Comparison of ENCODE assay signal across 13 mouse cellular contexts in the genomic region with DNA sequence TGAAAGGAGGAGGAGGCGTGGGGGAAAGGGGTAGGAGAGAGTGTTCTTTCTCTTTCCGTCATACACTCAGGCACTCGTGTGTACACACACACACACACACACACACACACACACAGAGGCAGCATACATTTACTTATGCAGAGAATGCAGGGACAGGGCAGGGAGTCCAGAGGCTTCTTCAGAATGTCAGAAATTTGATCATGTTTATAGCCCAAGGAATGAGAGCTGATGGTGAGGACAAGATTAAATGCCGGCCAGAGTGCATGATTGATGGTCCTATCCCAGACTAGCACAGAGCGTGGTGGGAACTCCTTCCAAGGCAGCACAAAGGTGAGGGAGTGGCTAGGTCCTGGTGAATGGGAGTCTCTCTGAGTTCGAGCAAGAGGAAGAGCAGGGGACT.
DNase-seq lines count a peak whose midpoint lies in the region; ATAC-seq and TF ChIP-seq lines count a peak whose summit lies in the region.
"Had no signal": no experiment of that assay in that cellular context is flagged by ENCODE, and none has a peak within 500 bp of the region (broad histone marks: within the 10 kb centered on the region; RNA-seq: fewer than 3 reads in every experiment).

No protein-coding gene starts in this region.

- WGBS in heart, embryonic 11.5 days (ENCODE audit: insufficient replicate concordance) = 31% methylated on average over 6 of the region's 6 CpGs
- 17% methylated on average over 6 of the region's 6 CpGs for WGBS in lung, embryonic 14.5 days
- 18% methylated on average over 6 of the region's 6 CpGs for WGBS in embryonic facial prominence, embryonic 14.5 days

- H3K9ac ChIP-seq in heart, embryonic 11.5 days (ENCODE audit: low read depth, low read length) = no peak overlapping the region
- no peak overlapping the region for H3K9ac ChIP-seq in lung, embryonic 14.5 days
- H3K9ac ChIP-seq in embryonic facial prominence, embryonic 14.5 days (ENCODE audit: low read depth, low read length) = no peak overlapping the region
- H3K9ac ChIP-seq: forebrain, embryonic 15.5 days had no signal

- H3K27me3 ChIP-seq in heart, embryonic 11.5 days (ENCODE audit: control insufficient read depth, insufficient read depth, low read length) = no peaks in the 10 kb centered on the region
- no peaks in the 10 kb centered on the region for H3K27me3 ChIP-seq in lung, embryonic 14.5 days (ENCODE audit: insufficient read depth, low read length)
- no peaks in the 10 kb centered on the region for H3K27me3 ChIP-seq in embryonic facial prominence, embryonic 14.5 days (replicated peaks; ENCODE audit: control insufficient read depth, insufficient read depth, low read length)
- H3K27me3 ChIP-seq: forebrain, embryonic 15.5 days had no signal

- no peak overlapping the region for H3K4me3 ChIP-seq in heart, embryonic 11.5 days (ENCODE audit: low read depth, low read length)
- H3K4me3 ChIP-seq in lung, embryonic 14.5 days (ENCODE audit: low read depth, low read length) = no peak overlapping the region
- H3K4me3 ChIP-seq in embryonic facial prominence, embryonic 14.5 days (ENCODE audit: low read depth, low read length) = no peak overlapping the region
- H3K4me3 ChIP-seq: forebrain, embryonic 15.5 days had no signal

- peak overlapping the region; percentile 70; the same call in 1 of the 2 replicates for H3K27ac ChIP-seq in heart, embryonic 11.5 days (ENCODE audit: low read depth, low read length)
- no peak overlapping the region for H3K27ac ChIP-seq in lung, embryonic 14.5 days (ENCODE audit: low read depth)
- H3K27ac ChIP-seq in embryonic facial prominence, embryonic 14.5 days (replicated peaks; ENCODE audit: low read depth, low read length) = 0 out of 2 replicates have a peak overlapping the region, but pooled peaks have one; percentile 6
- H3K27ac ChIP-seq: forebrain, embryonic 15.5 days; macrophage had no signal

- no peaks in the 10 kb centered on the region for H3K9me3 ChIP-seq in heart, embryonic 11.5 days (replicated peaks; ENCODE audit: control insufficient read depth, low read length)
- no peaks in the 10 kb centered on the region for H3K9me3 ChIP-seq in lung, embryonic 14.5 days (ENCODE audit: low read depth, low read length)
- no peaks in the 10 kb centered on the region for H3K9me3 ChIP-seq in embryonic facial prominence, embryonic 14.5 days (ENCODE audit: control insufficient read depth, low read length)
- H3K9me3 ChIP-seq: forebrain, embryonic 15.5 days had no signal

- intact Hi-C loops in heart, postnatal 10 days (cut with DNase I) = no loop called here
- intact Hi-C loops in left cerebral cortex, postnatal 14 days (cut with DNase I) = no loop called here

- no peaks in the 10 kb centered on the region; the same call in 1 of the 2 replicates for H3K36me3 ChIP-seq in heart, embryonic 11.5 days (ENCODE audit: control insufficient read depth, insufficient read depth, low read length)
- H3K36me3 ChIP-seq in lung, embryonic 14.5 days (ENCODE audit: insufficient read depth) = no peaks in the 10 kb centered on the region
- H3K36me3 ChIP-seq in embryonic facial prominence, embryonic 14.5 days (ENCODE audit: control insufficient read depth, insufficient read depth, low read length) = no peaks in the 10 kb centered on the region
- H3K36me3 ChIP-seq: forebrain, embryonic 15.5 days had no signal

- H3K4me1 ChIP-seq in heart, embryonic 11.5 days (ENCODE audit: control insufficient read depth, insufficient read depth, low read length) = peaks cover 21% of the 10 kb centered on the region
- H3K4me1 ChIP-seq in lung, embryonic 14.5 days (ENCODE audit: insufficient read depth) = peaks cover 5% of the 10 kb centered on the region; the same call in 1 of the 2 replicates
- peaks cover 9% of the 10 kb centered on the region; the same call in 1 of the 2 replicates for H3K4me1 ChIP-seq in embryonic facial prominence, embryonic 14.5 days (ENCODE audit: control insufficient read depth, insufficient read depth, low read length)
- H3K4me1 ChIP-seq: forebrain, embryonic 15.5 days had no signal

- DNase-seq in heart, postnatal 10 days = no peak
- DNase-seq in lung, embryonic 14.5 days = no peak
- DNase-seq in lung, postnatal 14 days = no peak
- DNase-seq in embryonic facial prominence, embryonic 14.5 days (ENCODE audit: low spot score) = no peak
- peak; percentile 27 for DNase-seq in skeletal muscle tissue, adult 2 months (ENCODE audit: low read depth, low spot score)
- no peak for DNase-seq in left cerebral cortex, adult 18-20 months (ENCODE audit: low spot score in 2 of 2)
- DNase-seq in left cerebral cortex, postnatal 14 days (ENCODE audit: low spot score in 2 of 2) = no peak
- DNase-seq: cerebellum, postnatal 36 days; right cerebral cortex, postnatal 14 days had no signal

- no peak for TF ChIP-seq CTCF in lung, embryonic 14.5 days (IDR thresholded peaks at IDR 0.05; ENCODE audit: low read depth)

- H3K4me2 ChIP-seq in heart, embryonic 11.5 days = no peak overlapping the region
- H3K4me2 ChIP-seq in lung, embryonic 14.5 days = no peak overlapping the region
- H3K4me2 ChIP-seq in embryonic facial prominence, embryonic 14.5 days (ENCODE audit: low read depth, low read length) = no peak overlapping the region
- H3K4me2 ChIP-seq: forebrain, embryonic 15.5 days had no signal

- peak; percentile 41; the same call in 1 of the 2 replicates for ATAC-seq in heart, embryonic 11.5 days (replicated peaks; ENCODE audit: insufficient number of reproducible peaks, low FRiP score, low TSS enrichment)
- ATAC-seq in lung, embryonic 14.5 days (ENCODE audit: insufficient read depth) = peak; percentile 70
- ATAC-seq in embryonic facial prominence, embryonic 14.5 days (ENCODE audit: low read depth) = 0 out of 2 replicates have a peak, but pooled peaks have one; percentile 41
- ATAC-seq: CD4-positive, CD25-positive, alpha-beta regulatory T cell, adult 4 months; forebrain, embryonic 15.5 days had no signal
